Mouse (Mus musculus): ENCODE measurements at regions not wholly inside any gene's neighbourhood (a gene's known extent, or its start where the extent isn't known, plus 50 kb on each side); places are given as distances from the start of the nearest gene placed in this dataset.

DNA sequence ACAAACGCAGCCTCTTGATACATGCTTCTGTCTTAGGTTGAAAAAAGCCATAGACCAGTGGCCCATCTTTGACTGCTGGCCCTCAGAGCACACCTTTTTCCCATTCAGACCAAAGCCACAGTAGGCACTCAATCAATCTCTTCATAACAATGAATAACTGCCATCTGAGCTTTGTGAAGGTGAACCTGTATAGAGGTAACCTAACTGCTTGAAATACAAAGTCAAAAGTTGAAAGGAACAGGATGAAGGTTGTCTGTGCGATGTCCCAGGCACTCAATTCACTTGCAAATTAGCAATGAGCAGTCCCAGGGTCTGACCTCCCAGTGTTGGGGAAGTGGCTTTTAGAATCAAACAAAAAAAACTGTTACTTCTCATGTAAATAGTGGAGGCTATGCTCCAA lies 182.4 kb upstream of the Myo3a start:
- no peaks in the 10 kb centered on the region for H3K27me3 ChIP-seq (replicated peaks)
- H3K9ac ChIP-seq (ENCODE audit: insufficient read depth, low read depth): no peak overlapping the region
- no peak overlapping the region for H3K27ac ChIP-seq (ENCODE audit: insufficient read depth, low read depth)
- TF ChIP-seq ETS1 (conservative IDR thresholded peaks at IDR 0.05; ENCODE audit: low read depth, low read length) (no peak), GABPA (IDR thresholded peaks at IDR 0.05; ENCODE audit: insufficient replicate concordance, low read depth, low read length) (no peak), CHD1 (IDR thresholded peaks at IDR 0.05; ENCODE audit: low read depth, low read length) (no peak), POLR2A (IDR thresholded peaks at IDR 0.05; ENCODE audit: low read depth, low read length) (no peak), BHLHE40 (IDR thresholded peaks at IDR 0.05; ENCODE audit: low read depth, low read length) (no peak), UBTF (IDR thresholded peaks at IDR 0.05; ENCODE audit: low read depth, low read length) (no peak), NELFE (IDR thresholded peaks at IDR 0.05; ENCODE audit: low read depth, low read length) (no peak), USF2 (conservative IDR thresholded peaks at IDR 0.05; ENCODE audit: low read depth, low read length) (no peak), ELF1 (IDR thresholded peaks at IDR 0.05; ENCODE audit: low read depth, low read length) (no peak), CHD2 (IDR thresholded peaks at IDR 0.05; ENCODE audit: low read length) (no peak), POLR2AphosphoS2 (IDR thresholded peaks at IDR 0.05; ENCODE audit: low read depth, low read length) (no peak), HCFC1 (IDR thresholded peaks at IDR 0.05; ENCODE audit: low read depth, low read length) (no peak)
- H3K4me2 ChIP-seq (ENCODE audit: insufficient read depth, low read depth, poor library complexity, severe bottlenecking): no peak overlapping the region
- DNase-seq (ENCODE audit: extremely low read depth): no peak
- H3K36me3 ChIP-seq (replicated peaks in 1 of 2; ENCODE audit: control insufficient read depth in 1 of 2, insufficient read depth in 1 of 2, low read length in 1 of 2): no peaks in the 10 kb centered on the region
- no peaks in the 10 kb centered on the region for H3K4me1 ChIP-seq (ENCODE audit: control insufficient read depth in 1 of 2, insufficient read depth in 2 of 2)
- H3K9me3 ChIP-seq (replicated peaks; ENCODE audit: low read length): no peaks in the 10 kb centered on the region
- no peak overlapping the region for H3K4me3 ChIP-seq (replicated peaks in 1 of 3; ENCODE audit: low read depth in 2 of 3, low read length in 2 of 3, poor library complexity in 1 of 3)
- H3K79me2 ChIP-seq (replicated peaks; ENCODE audit: control insufficient read depth, extremely low read depth, insufficient read depth, poor library complexity, severe bottlenecking): no peaks in the 10 kb centered on the region
- in situ Hi-C loops (cut with MboI; ENCODE audit: low pct_ligation_motif_present, low pct_unique_long_range_greater_than_20kb, low sequenced_read_pairs) (no loop called here), dilution Hi-C loops (cut with MboI; ENCODE audit: extremely low pct_ligation_motif_present, extremely low pct_unique_long_range_greater_than_20kb, low sequenced_read_pairs) (no loop called here)

- Histone ChIP-seq H3K36me3 (replicated peaks in 1 of 2; ENCODE audit: control insufficient read depth in 1 of 2, insufficient read depth in 1 of 2, low read length in 1 of 2) (no peaks in the 10 kb centered on the region), H3K27ac (ENCODE audit: insufficient read depth, low read depth) (no peak overlapping the region), H3K4me2 (ENCODE audit: insufficient read depth, low read depth, poor library complexity, severe bottlenecking) (no peak overlapping the region), H3K9ac (ENCODE audit: insufficient read depth, low read depth) (no peak overlapping the region), H3K9me3 (replicated peaks; ENCODE audit: low read length) (no peaks in the 10 kb centered on the region), H3K79me2 (replicated peaks; ENCODE audit: control insufficient read depth, extremely low read depth, insufficient read depth, poor library complexity, severe bottlenecking) (no peaks in the 10 kb centered on the region), H3K4me3 (replicated peaks in 1 of 3; ENCODE audit: low read depth in 2 of 3, low read length in 2 of 3, poor library complexity in 1 of 3) (no peak overlapping the region), H3K4me1 (ENCODE audit: control insufficient read depth in 1 of 2, insufficient read depth in 2 of 2) (no peaks in the 10 kb centered on the region), H3K27me3 (replicated peaks) (no peaks in the 10 kb centered on the region)
- in situ Hi-C loops (cut with MboI; ENCODE audit: low pct_ligation_motif_present, low pct_unique_long_range_greater_than_20kb, low sequenced_read_pairs): no loop called here
- no peak for DNase-seq (ENCODE audit: extremely low read depth)
- dilution Hi-C loops (cut with MboI; ENCODE audit: extremely low pct_ligation_motif_present, extremely low pct_unique_long_range_greater_than_20kb, low sequenced_read_pairs): no loop called here
- TF ChIP-seq PAX5 (IDR thresholded peaks at IDR 0.05; ENCODE audit: low read length) (no peak), CTCF (conservative IDR thresholded peaks at IDR 0.05 in 1 of 2, IDR thresholded peaks at IDR 0.05 in 1 of 2; ENCODE audit: low read depth in 2 of 2, low read length in 2 of 2) (no peak), JUND (conservative IDR thresholded peaks at IDR 0.05; ENCODE audit: low read depth, low read length) (no peak), NRF1 (IDR thresholded peaks at IDR 0.05; ENCODE audit: low read depth, low read length) (no peak), BHLHE40 (IDR thresholded peaks at IDR 0.05; ENCODE audit: low read depth, low read length) (no peak), CHD1 (IDR thresholded peaks at IDR 0.05; ENCODE audit: low read depth, low read length) (no peak), USF2 (conservative IDR thresholded peaks at IDR 0.05; ENCODE audit: low read depth, low read length) (no peak), USF1 (IDR thresholded peaks at IDR 0.05; ENCODE audit: low read depth, low read length) (no peak), KAT2A (IDR thresholded peaks at IDR 0.05; ENCODE audit: insufficient replicate concordance, low read length) (no peak), ZMIZ1 (IDR thresholded peaks at IDR 0.05; ENCODE audit: low read depth, low read length) (no peak), UBTF (IDR thresholded peaks at IDR 0.05; ENCODE audit: low read depth, low read length) (no peak), ETS1 (conservative IDR thresholded peaks at IDR 0.05; ENCODE audit: low read depth, low read length) (no peak), MYC (IDR thresholded peaks at IDR 0.05; ENCODE audit: low read depth, low read length) (no peak), IRF4 (IDR thresholded peaks at IDR 0.05; ENCODE audit: low read depth, low read length) (no peak)
These were observed 179.8 kb upstream of the Myo3a start for GRCm38 (mm10) chr2:22047465-22047864.
